Mouse (Mus musculus) layer of hippocampus, adult 8-10 months (tissue): Measurements from ENCODE around the gene Plscr3. TPM values are rescaled to one million over a fixed set of nuclear protein-coding genes. Genes with fewer than 3 reads are reported as not detected.

ENCODE experiments used
- DNase-seq, 2 experiments: peaks; one replicate each; pipeline ENCODE4 v3.0.0; 2022; ENCODE audit warnings: low spot score in 2 of 2
- total RNA-seq, 4 experiments: library from RNA; stranded (reverse); gene quantifications; 2 replicates each; pipeline ENCODE4 v1.2.4; 2022

The Plscr3 gene
- total RNA-seq, 4 experiments from 2014 or later, result 17.1 to 21.8 (median 20.0) TPM

DNA sequence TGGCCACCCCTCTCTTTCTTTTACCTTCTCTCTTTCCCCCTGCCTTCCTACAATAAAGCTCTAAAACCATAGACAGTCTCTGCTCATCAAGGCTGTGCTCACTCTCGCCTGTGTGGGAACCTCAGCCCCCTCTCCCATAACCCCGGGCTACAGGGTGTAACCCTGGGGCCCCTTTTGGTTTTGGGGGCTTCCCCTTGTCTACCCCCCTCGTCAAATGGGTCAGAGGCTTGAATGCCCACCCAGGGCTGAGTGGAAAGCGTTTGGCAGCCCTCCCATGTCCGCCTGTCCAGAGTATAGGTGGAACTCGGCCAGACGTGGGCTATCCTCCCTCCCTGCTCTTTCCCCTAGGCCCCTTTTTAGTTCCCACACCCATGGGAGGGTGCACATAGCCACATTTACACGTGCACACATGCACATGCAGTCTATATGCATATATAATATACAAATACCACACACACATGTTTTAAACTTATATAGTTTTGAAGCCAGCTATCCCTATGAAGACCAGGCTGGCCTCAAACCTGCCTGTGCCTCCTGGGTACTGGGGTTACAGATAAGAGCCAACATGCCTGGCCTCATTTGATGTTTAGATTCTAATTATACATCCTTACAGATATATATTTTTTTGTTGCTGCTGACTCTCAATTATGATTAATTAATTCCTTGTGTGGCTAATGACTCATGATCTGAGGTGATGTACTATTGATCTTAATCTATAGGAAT, 18.1 kb downstream of the Plscr3 start:
- no peak for DNase-seq

DNA sequence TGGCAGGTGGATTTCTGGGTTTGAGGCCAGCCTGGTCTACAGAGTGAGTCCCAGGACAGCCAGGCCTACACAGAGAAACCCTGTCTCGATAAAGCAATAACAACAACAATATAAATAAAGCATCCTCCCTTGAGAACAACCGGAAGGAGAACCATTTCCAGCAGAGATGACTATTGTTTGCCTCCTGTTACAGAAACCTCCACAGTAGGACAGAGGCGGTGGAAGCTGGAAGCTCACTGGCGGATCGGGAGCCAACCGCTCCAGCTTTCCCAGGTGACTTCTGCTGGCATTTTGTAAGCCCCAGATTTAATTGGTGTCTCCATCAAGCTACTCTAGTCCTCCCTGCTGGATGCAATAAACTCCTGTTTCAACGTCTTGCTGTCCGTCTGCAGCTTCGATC, 19.4 kb downstream of the Plscr3 start:
- DNase-seq, result no peak

DNA sequence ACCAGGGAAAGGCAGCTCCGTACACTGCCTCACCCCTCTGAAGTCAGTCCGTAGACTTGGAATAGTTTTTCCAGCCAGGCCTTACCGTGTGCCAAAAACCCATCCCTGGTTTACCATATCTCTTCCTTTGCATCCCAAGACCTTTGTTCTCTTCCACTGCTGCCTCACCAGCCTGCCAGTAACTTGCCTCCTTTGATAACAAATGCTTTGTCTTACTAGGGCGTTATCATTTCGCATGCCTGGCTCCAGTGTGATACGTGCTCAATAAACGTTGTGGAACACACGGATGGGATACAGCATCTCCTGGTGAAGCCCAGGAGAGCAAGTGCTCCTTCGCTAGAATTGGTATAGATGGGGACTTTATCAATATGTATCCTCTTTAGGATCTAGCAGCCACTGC, 21.2 kb downstream of the Plscr3 start:
- no peak for DNase-seq

DNA sequence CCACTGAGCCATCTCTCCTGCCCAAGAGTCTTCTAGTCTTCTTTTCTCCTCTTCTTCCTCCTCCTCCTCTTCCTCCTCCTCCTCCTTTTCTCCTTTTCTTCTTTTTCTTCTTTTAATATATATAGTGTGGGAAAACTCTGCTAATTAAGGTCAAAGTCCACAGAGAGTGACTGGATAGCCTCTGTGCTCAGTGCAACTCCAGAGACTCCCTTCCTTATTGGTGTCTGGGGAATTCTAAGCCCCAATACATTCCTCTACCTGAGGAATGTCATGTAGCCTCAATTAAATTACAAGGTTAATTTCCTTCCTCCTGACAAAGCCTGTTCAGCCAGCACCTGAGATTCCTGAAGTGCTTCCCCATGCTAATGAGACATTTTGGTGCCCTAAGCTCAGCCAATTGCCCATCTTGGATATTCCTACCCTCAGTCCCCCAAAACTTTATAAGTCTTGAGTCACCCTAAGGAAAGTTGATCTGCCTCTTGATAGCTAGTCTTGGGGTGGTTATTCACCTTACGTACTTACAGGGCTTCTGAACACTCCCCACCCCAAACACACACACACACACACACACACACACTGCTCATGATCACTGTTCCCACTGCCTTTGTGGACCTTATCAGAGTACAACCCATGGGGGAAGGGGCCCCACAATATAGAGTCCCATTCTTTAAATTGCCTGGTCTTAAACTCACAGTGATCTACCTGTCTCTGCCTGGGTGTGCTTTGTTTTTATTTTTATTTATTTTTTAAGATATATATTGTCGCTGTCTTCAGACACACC, 24.3 kb downstream of the Plscr3 start:
- no peak for DNase-seq

DNA sequence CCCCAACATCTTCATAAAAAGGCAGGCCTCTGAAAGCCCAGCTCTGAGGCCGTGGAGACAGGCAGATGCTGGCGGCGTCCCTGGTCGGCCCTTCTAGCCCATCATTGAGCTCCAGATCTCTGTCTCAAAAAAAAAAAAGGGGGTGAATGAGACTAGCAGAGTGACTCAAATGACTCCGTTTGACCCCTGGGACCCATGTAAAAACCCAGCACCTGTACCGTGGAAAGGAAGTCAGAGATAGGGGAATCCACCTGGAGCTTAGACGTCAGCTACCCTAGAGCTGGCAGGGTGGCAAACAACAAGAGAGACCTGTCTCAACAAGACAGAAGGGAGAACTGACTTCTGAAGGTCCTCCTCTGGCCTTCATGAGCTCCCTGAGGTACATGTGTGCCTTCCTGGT, 25.6 kb downstream of the Plscr3 start:
- DNase-seq, result no peak

DNA sequence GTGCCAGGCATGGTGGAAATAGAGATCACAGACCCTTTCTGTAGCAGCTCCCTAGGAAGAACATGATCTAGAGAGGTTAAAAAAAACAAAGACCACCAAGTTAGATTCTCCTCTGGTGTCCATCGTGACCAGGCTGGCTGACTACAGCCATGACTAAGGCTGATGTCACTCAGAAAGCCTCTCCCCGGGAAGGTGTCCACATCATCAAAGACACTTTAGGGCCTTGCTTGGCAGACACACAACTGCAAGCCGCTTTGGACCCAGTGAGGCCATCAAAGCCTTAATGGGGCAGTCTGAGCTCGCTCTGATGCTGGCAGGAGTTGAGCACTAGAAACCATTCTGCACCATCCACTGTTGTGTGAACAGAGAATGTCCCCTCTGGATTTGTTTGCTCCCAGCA, 26.3 kb downstream of the Plscr3 start:
- no peak for DNase-seq

DNA sequence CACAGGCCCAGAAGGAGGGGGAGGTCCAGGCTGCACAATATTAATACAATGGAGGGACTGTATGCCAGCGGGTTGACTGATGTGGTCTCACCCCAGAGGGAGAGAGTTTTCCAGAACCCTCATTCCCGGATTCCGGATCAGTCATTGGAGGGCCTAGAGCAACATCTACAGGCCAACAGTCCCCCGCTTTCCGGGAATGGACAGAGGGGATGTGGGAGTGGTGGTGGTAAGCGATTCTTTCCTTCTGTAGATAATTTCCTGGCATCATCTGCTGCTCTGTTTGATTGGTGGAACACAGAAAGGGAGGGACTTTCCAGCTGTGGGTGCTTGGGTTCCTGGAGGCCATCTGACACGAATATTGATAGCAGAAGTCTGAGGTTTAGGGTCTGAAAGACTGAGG, 30.0 kb downstream of the Plscr3 start:
- peak in 1 of 2 experiments; percentile 39 for DNase-seq

DNA sequence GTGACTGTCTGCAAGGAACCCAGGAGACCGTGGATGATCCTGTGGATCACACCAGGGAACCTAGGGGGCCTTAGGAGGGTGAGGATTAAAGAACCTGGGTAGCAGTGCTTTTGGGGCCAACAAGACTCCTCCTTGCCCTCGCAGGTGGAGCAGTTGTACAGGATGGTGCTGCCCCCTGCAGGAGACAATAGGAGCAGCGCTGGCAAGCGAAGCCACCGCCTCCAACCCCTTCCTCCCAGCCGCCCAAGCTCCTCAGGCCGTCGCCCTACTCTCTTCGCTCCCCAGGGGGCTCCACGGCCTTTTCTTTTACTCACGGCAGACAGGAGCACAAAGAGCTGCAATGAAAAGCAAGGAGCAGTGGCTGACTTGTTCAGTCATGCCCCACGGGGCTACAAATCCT, 30.7 kb downstream of the Plscr3 start:
- peak; percentile 62 to 78 for DNase-seq

DNA sequence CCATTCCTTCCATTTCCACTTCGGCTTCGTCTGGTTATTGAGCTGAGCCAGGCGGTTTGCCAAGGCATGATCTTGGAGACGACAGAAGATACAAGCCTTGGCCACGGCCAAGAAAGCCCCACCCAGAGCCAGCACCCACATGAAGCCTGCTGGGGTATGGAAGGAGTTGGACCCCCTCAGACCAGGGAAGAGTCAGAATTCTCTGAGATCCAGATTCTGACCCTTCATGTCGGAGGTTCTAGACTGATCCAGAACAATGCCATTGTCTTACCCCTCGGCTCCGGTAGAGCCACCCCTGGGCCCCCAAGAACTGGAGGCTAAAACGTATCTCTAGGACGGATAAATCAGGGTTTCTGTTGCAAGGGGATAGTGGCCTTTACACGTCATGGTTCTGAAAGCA, 31.7 kb downstream of the Plscr3 start, which contains the start of gene Tmem95:
TSS of gene Tmem95 (minus strand) at position 141 of the 400 bp plus-strand sequence.
- no peak for DNase-seq

DNA sequence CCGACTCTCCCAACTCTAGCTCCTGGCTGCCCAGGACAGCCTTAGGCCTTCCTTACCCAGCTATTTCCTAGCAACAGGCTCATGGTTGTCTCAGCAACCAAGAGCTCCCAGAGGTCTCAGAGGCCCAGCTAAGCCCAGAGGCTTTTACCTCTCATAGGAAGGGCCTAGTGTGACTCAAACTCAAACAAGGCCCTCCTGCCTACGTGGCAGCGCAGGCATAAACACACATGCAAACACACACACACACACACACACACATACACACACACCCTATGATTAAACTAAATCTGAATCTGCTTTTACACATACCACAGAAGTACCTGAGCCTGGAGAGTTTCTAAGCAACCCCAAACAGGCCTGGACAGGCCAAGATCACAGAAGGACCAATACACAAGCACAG, 32.2 kb downstream of the Plscr3 start:
- no peak for DNase-seq

DNA sequence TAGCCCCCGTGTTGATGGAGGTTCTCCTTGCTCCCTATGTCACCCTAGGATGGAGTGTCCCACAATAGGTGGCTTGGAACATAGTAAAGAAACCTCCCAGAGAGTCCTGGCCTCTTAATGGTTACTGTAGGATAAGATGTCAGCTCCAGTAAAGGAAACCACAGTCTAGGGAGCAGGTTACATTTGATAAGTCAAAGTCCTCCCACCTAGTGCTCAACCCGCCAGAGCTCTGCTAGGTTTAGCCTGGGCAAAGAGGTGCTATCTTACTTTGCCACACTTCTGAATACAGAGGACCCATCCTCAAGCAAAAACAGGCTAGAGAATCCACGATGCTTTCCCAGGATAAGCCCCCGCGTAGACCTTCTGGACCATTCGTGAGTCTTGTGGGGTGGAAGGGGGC, 32.8 kb downstream of the Plscr3 start:
- no peak for DNase-seq

DNA sequence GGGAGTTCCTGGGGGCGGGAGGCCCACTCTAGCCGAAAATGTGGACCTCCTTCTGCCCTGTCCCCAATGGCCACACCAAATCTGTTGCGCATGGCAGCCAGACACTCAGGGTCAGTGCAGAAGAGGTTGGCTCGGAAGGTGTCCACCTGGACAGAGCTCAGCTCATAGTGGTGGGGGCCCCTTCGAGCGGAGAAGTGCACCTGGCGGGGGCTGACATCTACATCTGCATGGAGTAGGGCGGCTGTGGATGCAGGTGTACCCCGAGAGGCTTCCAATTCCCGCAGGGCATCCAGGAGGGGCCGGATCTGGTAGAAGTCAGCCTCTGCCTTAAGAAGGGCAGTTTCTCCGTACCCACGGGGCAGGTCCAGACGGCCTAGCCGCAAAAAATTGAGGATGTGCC, 33.5 kb downstream of the Plscr3 start:
- no peak for DNase-seq

DNA sequence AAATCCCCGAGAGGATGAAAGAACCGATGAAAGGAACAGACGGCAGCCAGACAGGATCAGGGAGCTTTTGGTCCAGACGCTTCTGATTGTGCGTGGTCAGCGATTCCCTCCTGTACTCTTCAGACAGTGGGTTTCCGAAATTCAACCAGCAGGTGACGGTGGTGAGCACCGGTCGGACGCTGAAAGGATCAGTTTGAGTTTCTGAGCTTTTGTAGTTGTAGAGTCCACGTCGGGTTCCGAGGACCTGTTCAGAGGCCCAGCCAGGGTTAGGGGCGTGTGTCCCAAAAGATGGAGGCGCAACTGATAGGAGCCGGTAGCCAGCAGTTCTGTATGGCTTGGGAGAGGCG, 34.3 kb downstream of the Plscr3 start:
- no peak for DNase-seq

DNA sequence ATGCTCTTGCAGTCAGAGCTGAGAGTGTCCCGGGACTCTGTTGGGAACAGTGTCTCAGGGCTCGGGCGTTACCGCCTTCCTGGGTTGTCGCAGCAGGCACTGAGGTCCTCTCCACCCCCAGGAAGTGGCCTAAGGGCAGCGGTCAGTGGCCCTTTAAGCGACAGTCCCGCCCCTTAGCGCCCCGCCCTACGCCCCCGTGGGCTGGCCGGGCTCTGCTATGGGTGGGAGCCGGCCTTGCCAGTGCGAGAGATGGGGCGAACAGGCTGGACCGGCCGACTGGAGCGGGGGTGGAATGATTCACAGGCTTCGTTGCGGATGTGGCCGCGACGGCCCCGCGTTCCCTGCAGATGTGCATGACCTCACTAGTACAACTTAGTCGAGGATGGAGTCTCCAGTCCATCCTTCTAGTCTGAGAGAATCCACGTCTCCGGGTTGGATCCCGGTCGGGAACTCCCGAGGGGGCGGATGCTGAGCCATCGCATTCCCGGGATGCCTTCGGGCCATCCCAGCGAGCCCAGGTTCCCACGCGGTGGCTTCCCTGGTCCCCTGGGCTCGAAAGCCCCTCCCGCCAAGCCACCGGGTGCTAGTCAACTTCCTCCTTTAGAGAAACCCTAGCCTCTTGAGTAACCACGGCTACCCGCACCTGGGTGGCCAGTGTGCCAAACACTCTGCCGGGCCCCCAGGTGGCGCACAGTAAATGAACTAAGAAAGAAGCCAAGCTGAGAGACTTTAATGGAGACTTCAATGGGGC, 34.9 kb downstream of the Plscr3 start, which contains the start of gene Kctd11:
TSS of gene Kctd11 (minus strand) at position 554 of the 751 bp plus-strand sequence.
- DNase-seq, result peak; percentile 50 to 53

DNA sequence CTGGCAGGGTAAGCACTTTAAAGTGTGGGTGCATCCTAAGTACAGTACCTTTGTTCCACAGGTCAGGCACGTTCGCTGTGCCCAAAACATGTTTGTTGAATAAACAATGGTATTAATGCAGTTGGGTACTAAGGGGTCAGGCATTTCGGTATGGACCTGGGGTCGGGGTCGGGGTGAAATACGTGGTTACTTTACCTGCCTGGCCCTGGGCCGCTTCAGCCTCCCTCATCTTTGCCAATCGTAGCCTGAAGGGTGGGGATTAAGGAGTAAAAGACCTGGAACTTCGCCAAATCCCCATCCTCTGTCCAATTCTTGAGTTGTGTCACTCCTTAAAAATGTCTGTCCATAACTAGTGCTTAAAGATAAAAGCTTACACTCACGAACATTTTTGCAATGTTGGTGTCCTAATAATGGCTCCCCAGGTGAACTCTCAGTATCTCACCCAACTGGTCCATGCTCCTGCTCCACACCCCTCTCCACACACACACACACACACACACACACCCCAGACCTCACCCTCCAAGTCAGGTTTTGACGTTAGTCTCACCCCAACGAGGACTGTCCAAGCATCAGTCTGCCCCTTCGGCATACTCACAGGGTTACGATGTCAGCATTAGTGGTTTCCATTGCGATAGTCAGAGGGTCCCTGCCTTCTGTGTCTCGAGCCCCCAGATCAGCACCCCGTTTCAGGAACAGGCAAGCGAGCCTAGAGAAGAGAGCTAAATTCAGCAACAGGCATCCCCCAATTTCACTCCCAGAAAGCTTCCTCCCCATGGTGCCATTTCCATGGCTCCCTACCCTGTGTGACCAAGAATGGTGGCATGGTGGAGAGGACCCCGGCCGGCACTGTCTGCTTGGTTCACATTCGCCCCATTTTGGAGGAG, 35.9 kb downstream of the Plscr3 start:
- DNase-seq, result no peak

DNA sequence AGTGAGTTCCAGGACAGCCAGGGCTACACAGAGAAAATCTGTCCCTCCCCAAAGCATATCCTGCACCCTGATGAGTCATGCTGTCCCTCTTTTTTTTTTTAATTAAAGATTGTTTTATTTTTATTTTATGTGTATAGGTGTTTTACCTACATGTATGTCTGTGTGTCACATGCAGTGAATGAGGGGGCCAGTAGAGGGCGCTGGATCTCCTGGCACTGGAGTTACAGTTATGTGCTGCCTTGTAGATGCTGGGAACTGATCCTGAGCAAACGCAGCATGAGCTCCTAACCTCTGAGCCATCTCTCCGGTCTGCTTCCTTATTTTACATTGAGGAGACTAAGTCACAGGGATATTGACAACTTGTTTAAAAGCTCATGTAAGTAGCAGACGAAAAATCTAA, 36.9 kb downstream of the Plscr3 start:
- DNase-seq, result no peak

DNA sequence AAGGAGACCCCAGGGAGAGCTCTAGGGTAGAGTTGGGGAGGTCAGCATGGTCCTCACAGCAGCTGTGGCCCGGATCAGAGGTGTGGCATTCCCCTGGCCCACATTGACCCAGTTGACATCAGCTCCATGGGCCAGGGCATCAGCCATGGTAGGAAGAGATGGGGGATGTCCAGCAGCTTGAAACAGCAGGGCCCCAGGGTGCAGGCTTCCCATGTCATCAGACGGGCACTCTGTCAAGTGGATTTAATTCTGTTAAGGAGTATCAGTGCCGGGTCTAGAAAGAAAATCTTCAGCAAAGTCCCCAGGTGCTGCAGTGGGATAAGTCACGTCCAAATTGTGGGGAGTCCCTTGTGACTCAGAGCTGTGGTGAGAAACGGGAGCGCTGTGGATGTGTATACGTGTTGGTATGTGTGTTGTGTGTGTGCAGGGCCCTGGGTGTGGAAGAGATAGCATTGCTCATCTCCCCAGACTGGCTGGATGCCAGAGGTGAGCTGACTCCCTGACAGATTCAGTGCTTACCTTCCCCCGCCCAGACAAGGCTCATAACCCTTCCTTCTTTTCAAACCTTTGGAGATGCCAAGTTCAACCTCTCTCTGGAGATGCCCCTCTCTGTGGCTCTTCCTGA, 37.5 kb downstream of the Plscr3 start:
- DNase-seq, result no peak

DNA sequence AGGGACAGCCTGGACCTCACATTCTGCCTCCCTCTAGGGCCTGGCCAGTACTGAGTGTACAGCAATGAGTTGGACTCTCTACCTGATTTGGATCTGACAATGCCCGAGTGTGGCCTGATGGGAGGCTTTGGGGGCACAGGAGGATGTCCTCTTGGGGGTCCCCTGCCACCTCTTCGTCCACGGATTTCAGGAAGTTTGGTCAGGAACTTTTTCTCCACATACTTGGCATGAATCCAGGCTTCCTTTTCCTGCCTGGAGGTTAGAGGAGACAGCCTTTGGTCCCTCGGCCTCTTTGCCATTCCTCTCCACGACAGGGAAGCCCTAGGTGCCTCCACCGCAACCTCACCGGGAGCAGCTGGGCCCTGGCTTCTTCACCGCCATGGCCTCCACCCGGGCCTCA, 38.1 kb downstream of the Plscr3 start:
- DNase-seq, result no peak

DNA sequence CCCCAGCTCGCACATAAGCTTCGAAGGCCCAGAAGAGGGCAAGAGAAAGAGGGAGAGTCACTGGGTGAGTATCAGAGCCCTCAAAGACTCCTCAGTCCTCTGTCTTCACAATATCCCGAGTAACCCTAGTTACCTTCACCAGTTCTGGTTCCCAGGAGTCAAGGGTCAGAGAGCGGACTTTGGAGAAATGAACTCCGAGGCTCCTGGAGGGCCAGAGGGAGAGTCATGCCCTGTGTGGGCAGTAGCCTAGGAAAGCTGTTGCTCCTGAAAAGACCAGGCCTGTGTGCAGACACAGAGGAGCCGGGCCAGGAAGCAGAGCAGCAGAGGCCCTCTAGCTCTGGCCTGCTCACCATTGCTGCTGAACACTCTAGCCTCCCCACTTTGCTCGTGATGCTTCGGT, 38.5 kb downstream of the Plscr3 start:
- no peak for DNase-seq

DNA sequence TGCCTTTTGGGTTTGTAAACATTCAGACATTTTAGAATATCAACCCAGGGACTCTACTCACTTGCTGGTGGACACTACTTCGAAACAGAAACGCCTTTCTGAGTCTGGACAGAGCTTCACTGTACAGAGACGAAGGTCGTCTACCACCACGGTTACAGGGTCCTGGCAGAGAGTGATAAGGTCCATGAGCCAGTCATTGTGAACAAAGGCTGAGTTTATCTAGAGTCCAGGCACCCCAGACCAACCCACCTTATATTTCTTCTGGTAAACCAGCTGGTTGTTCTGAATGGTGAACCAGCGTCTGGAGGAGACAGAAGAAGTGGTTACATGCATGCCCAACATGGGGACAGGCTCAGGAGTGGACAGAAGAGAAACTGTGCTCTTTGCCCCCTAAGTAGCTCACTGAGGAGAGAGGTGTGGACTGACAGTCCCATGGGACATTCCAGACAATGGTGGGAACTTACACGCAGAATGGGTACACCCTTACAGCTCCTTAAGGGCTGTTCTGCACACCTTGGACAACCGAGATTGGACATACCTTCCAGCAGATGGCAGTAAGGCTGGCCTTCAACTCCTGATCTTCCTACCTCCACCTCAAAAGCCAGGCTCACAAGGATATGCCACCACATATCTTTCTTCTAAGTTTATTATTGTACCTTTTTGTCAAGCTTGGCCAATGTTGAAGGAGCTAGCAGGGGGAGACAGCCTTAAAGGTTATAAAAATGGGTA, 40.9 kb downstream of the Plscr3 start:
- DNase-seq, result no peak
